Mouse (Mus musculus): ENCODE measurements around the gene Snx29.

DNA sequence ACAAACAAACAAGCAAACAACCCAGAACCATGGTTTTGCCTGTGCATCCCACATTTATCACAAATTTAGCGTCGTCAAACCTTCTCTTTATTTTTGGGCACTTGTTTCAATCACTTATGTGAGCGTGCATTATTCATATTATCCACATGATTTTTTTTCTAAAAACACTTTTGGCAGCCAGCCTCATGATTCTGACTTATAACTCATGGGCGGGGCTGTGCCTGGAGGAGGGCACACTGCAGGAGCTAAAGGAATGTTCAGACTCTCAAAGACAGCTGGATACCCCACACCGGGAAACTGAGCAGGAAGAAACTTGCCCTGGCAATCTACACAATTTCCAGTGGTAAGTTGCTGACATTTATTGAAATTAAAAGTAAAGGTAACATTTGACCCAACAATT lies 455.5 kb downstream of the Snx29 start:
- TF ChIP-seq CTCF (IDR thresholded peaks at IDR 0.05; ENCODE audit: low read depth, low read length) (no peak), POLR2A (IDR thresholded peaks at IDR 0.05; ENCODE audit: extremely low read depth, insufficient read depth, low read length) (no peak)
